Mouse (Mus musculus) T-helper 2 cell (primary cell): ENCODE results near the gene Armc12.
"Not testable (repeated sequence)": the region's sequence is repeated elsewhere in the genome, so short reads cannot be mapped to it uniquely, and the experiment has no call there.

Experiments
- in situ Hi-C: fragments of 300-600 bp; cut with MboI, MseI; formaldehyde crosslinking; loops from one replicate; pipeline ENCODE4 v1.15.1; 2025; ENCODE audit warnings: high pct_unique_total_duplicates

Armc12 gene

GRCm38 (mm10) chr17:28529116-28529515 lies 1.5 kb upstream of the Armc12 start:
- in situ Hi-C loops = loop anchor here (5.0 kb wide), 2 partner anchors 57 to 707 kb away; partner anchors contain the start of gene D17Wsu92e

DNA sequence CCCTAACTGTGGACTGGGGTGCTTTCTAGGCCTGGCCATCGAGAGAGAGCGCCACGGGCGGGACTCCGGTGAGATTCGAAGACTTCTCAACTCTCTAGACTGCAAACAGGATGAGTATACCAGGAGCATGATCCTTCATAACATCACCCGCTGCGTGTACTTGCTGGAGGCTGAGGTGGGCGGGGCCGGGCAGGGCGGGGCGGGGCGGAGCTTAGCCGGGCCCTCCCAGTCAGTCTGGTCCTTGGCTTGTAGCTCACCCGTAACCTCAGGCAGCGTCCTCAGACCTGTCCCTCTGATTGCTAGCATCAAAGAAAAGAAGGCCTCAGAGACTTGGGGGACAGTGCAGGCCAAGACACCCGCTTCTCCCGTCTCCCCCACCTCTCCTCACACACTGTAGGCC lies 1.3 kb downstream of the Armc12 start:
- in situ Hi-C loops = loop anchor here (10.0 kb wide), 1 partner anchor 147 kb away; no protein-coding TSS in a partner anchor

DNA sequence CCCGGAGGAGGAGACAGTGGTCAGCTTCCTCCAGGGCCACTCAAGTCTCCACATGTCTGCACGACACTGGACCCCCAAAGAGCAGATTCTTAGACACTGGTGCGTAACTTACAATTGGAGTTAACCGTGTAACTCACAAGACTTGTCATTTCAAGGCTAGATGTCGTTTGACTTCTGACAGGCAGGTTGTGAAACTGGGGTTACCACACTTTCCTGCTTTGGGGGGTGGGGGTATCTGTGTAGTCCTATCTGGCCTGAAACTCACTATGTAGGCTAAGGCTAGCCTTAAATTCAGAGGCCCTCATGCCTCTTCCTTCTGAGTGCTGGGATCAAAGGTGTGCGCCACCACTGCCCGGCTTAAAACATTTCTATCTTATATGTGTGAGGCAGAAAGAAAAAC lies 2.0 kb downstream of the Armc12 start:
- in situ Hi-C loops = loop anchor here (10.0 kb wide), 1 partner anchor 148 kb away; no protein-coding TSS in a partner anchor

DNA sequence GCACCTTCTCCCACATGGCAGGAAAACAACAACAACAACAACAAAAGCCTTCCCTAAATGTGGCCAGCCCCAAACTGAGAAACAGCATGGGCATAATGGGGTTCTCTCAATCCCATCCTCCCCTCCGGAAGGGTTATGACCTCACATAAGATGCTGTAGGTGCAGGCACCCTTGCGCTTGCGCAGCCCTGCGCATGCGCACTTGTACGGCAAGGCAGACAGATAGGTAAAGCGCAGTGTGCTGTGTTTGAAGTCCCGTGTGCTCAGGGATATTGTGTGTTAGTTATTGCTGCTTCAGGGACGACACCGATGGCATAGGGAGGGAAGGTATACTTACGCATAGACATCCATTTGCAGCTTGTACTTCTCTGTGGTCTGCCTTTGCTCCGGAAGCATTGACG lies 2.7 kb downstream of the Armc12 start:
- in situ Hi-C loops = loop anchor here (10.0 kb wide), 1 partner anchor 149 kb away; no protein-coding TSS in a partner anchor

- in situ Hi-C loops = loop anchor here (10.0 kb wide), 1 partner anchor 153 kb away; no protein-coding TSS in a partner anchor
Observed at GRCm38 (mm10) chr17:28537881-28538280, 7.3 kb downstream of the Armc12 start.

- in situ Hi-C loops = no loop called here
Observed at GRCm38 (mm10) chr17:28546925-28547324, 16.3 kb downstream of the Armc12 start.

DNA sequence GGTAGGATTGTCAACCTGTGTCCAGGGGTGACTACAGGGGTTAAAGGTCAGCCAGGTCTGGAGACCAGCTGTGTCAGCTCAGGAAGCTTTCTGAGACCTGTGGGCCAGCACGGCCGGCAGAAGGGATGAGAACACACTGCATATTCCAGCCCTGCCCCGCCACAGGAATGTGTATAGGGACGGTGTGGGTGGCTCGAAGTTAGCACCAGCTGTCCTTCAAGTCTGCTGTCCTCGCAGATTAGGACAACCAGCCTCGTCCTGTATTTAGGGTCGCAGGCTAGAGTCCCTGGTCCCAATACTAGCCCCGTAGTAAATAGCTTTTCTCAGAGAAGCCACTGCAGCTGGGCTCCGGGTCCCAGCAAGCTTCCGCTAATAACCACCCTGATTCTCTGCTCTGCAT lies 17.9 kb downstream of the Armc12 start:
- in situ Hi-C loops = no loop called here

- in situ Hi-C loops = no loop called here
Observed at GRCm38 (mm10) chr17:28549111-28549510, 18.5 kb downstream of the Armc12 start, which contains the start of gene Clpsl2. Gene Clpsl2 (plus strand): TSS chr17:28549411.

- in situ Hi-C loops = no loop called here
Observed at GRCm38 (mm10) chr17:28553040-28553793, 22.6 kb downstream of the Armc12 start.

DNA sequence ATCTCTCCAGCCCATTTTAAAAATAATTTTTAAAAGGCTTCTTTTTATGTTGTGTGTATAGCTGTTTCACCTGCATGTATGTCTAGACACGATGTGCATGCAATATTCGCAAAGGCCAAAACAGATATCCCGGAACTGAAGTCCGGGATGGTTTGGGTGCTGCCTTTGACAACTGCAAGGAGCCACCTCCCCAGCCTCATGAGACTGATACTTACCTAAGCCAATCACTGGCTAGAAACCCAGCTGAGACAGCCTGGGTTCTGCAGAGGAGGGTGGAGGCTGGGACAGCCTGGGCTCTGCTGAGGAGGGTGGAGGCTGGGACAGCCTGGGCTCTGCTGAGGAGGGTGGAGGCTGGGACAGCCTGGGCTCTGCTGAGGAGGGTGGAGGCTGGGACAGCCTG lies 23.4 kb downstream of the Armc12 start:
- in situ Hi-C loops = not testable (repeated sequence)

DNA sequence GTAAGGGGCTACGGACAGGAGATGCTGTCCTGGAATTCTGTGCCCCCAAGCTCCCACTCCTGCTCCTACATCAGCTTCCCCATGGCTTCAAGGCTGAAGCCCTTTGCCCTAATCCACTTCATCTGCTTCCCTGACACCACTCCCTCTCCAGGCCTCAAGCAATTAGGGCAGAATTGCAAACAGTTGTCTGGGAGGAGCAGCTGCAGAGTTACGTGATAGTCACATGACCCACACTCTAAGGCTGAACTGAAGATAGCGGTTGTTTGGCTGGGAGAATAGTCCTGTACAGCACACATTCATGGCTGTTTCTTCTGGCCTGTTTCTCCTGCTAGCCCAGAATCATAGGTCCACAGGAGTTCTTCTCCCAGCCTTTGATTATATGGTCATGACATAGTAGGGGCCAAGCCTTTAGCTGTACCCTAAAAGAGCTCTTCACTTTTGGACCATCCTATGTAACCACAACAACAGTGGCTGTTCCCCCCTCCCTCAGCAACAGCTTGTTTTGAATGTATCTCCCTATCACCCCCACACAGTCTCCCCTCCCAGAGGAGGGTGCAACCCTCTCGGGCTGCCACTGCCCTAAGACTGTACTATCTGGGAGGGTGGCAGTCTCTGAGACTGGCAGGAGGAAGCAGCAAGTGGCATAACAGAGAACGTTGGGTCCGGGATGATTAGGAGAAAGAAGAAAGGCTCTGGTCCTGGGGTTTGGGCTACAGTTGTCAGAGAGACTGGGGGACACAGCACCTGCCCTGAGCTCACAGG lies 26.2 kb downstream of the Armc12 start:
- in situ Hi-C loops = no loop called here

DNA sequence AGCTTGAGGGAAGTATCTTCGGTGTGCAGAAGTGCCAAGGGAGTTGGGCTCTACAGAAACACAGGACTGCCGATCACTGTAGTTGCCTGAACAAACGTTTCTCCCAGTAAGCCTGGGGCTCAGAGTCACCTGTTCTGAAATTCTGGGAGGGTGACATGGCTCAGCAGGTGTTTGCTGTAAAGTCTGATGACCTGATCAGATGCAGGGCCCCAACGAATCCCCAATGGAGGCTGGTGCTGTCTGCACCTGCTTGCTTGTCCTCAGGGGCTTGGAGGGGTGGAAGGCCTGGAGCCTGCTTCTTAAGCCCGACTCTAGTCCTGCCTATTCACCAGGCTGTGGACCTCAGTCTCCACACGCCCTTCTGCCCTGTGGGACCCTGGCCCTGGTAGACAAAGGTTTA lies 27.2 kb downstream of the Armc12 start:
- in situ Hi-C loops = no loop called here

DNA sequence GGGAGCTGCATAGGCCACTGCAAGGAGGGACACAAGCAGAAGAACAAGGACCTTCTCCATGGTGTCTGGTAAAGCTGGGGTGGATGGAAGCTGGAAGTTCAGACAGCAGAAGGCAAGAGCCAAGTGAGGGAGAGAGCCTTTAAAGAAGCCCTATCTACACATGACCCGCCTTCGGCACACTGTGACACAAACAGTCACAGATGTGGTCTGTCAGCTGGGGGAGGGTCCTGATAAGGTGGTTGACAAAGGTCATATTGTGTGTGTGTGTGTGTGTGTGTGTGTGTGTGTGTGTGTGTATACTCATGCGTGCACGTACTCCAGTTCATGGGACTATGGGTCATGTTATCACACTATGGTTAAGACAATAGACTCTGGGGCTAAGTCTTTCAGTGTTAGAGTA lies 30.0 kb downstream of the Armc12 start, which contains the start of gene Clps:
Clps (minus strand) TSS at position 169 of the 400 bp plus-strand sequence.
- in situ Hi-C loops = no loop called here

- in situ Hi-C loops = no loop called here
Observed at GRCm38 (mm10) chr17:28561613-28562012, 31.0 kb downstream of the Armc12 start.

DNA sequence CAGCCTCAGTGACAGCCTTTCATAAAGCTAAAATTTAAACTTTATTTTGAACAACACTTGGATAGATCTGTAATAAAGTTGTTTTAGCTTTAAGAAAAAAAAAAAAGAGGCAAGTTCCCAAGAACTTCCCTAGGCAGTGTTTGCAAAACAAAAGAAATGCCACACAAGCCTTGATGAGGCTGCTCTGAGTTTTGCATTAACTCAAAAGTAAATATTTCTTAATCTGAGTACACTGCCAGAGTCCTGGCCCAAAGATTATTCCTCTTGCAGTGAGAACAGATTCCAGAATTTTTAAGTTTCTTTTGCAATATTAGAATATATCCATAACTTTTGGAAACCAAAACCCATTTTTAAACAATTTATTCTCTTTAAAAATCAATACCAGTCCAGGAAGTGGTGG lies 34.6 kb downstream of the Armc12 start:
- in situ Hi-C loops = no loop called here

- in situ Hi-C loops = no loop called here
Observed at GRCm38 (mm10) chr17:28567541-28567940, 36.9 kb downstream of the Armc12 start.

GRCm38 (mm10) chr17:28571868-28572267 lies 41.3 kb downstream of the Armc12 start:
- in situ Hi-C loops = no loop called here

DNA sequence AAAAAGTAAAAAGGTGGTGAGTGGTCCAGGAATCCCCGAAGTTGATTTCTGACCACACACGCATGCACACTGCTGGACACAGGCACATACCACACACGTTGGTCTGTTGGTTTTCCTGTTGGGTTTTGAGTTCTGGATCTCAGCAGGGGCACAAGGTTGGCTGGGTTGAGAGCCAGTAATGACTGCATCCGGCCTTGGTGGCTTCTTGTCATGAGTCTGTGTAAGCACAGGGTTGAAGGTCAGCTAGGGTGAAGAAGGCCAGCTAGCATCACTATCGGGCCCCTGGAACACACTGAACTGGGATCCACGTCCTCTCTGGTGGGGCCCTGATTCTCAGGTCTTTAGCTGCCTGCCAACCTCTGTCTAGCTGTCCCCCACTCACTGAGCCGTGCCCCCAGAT lies 41.9 kb downstream of the Armc12 start:
- in situ Hi-C loops = no loop called here

DNA sequence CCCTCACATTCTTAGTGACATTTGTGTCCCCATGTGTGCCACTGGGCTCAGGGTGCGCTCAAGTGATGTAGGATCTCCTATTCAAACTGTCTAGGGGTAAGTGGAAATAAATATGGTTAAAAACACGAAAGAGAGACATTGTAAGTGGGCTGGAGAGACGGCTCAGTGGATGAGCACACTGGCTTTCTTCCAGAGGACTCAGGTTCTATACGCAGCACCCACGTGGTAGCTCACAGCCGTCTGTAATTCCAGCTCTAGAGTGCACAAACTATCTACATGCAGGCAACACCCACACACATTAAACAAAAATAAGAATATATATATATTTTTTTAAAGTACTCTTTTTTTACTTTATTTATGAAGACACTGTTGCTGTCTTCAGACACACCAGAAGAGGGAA lies 42.3 kb downstream of the Armc12 start:
- in situ Hi-C loops = no loop called here

GRCm38 (mm10) chr17:28575244-28576125 lies 44.9 kb downstream of the Armc12 start, which contains the start of gene Lhfpl5:
Gene Lhfpl5 (plus strand): TSS chr17:28575641.
- in situ Hi-C loops = loop anchor here (5.0 kb wide), 1 partner anchor 62 kb away; no protein-coding TSS in a partner anchor

GRCm38 (mm10) chr17:28580396-28580795 lies 49.8 kb downstream of the Armc12 start:
- in situ Hi-C loops = no loop called here
